Comparison of ENCODE assay signal across 31 mouse cellular contexts in the genomic region with DNA sequence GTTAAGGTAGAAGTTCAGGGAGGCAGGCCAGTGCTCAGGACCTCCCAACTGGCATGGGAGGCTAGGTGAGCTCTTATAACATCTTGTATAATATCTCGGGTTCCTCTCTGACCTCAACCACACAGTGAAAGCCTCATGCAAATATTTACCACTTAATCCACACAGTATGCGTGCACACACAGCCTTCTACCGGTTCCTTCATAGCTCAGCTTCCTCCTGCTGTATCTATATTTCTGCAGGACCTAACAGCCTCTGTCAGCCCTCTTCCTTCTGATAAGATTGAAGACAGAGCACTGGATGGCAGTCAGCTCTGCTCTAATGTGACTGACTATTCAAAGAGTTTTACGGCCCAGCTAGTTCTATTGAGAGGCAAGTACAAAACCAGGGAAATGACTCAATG. TPM values are rescaled to one million over a fixed set of nuclear protein-coding genes. Genes with fewer than 3 reads are reported as not detected.
"Had no signal": no experiment of that assay in that cellular context is flagged by ENCODE, and none has a peak within 500 bp of the region (broad histone marks: within the 10 kb centered on the region; RNA-seq: fewer than 3 reads in every experiment).

No protein-coding gene starts in this region.

- DNase-seq: gastrocnemius, postnatal 14 days; gastrocnemius, postnatal 36 days; heart, adult 18-20 months; heart, postnatal 10 days; heart, postnatal 4 days; kidney, adult 18-20 months; kidney, adult 8-10 months; kidney, postnatal 10 days; kidney, postnatal 25 days; kidney, postnatal 4 days had no signal

- H3K27ac ChIP-seq: heart, embryonic 10.5 days; hindbrain, embryonic 10.5 days; hindbrain, embryonic 12.5 days; hindbrain, embryonic 14.5 days; intestine, embryonic 15.5 days; layer of hippocampus, adult 2 months; left cerebral cortex, adult 2 months; limb, embryonic 10.5 days; limb, embryonic 12.5 days; liver, embryonic 14.5 days had no signal

- ATAC-seq: hindbrain, embryonic 16.5 days; inflammation-experienced regulatory T-cells, adult 6 months; intestine, embryonic 15.5 days; intestine, postnatal 0 days had no signal

- H3K9ac ChIP-seq: heart, embryonic 12.5 days; hindbrain, embryonic 12.5 days; hindbrain, embryonic 14.5 days; intestine, embryonic 15.5 days; limb, embryonic 12.5 days; liver, embryonic 14.5 days had no signal

- H3K27me3 ChIP-seq: hindbrain, embryonic 12.5 days; intestine, embryonic 15.5 days had no signal

- H3K36me3 ChIP-seq: heart, embryonic 10.5 days; heart, embryonic 12.5 days; hindbrain, embryonic 10.5 days; hindbrain, embryonic 12.5 days; intestine, embryonic 15.5 days; limb, embryonic 10.5 days; limb, embryonic 12.5 days had no signal

- H3K4me2 ChIP-seq: heart, embryonic 12.5 days; hindbrain, embryonic 12.5 days; hindbrain, embryonic 14.5 days; intestine, embryonic 15.5 days; limb, embryonic 12.5 days had no signal

- H3K4me3 ChIP-seq: heart, embryonic 10.5 days; heart, embryonic 12.5 days; hindbrain, embryonic 10.5 days; hindbrain, embryonic 12.5 days; intestine, embryonic 15.5 days; layer of hippocampus, adult 2 months; left cerebral cortex, adult 2 months; limb, embryonic 10.5 days; limb, embryonic 12.5 days had no signal

- H3K4me1 ChIP-seq: heart, embryonic 10.5 days; heart, embryonic 12.5 days; hindbrain, embryonic 10.5 days; hindbrain, embryonic 12.5 days; intestine, embryonic 15.5 days; limb, embryonic 10.5 days; limb, embryonic 12.5 days had no signal

- H3K9me3 ChIP-seq: heart, embryonic 10.5 days; heart, embryonic 12.5 days; hindbrain, embryonic 10.5 days; hindbrain, embryonic 12.5 days; intestine, embryonic 15.5 days; limb, embryonic 10.5 days; limb, embryonic 12.5 days had no signal

RNA-seq across cellular contexts. Expression of a gene that starts 30.0 kb away (rescaled TPM):
- total RNA-seq: gastrocnemius, adult 18-20 months; gastrocnemius, adult 8-10 months; gastrocnemius, postnatal 14 days; heart, postnatal 10 days; layer of hippocampus, adult 2 months; layer of hippocampus, postnatal 10 days; layer of hippocampus, postnatal 25 days; left cerebral cortex, adult 2 months; left cerebral cortex, postnatal 14 days; left cerebral cortex, postnatal 36 days had no signal
- polyA plus RNA-seq: heart, embryonic 10.5 days; heart, embryonic 12.5 days; heart, embryonic 14.5 days; hindbrain, embryonic 10.5 days; hindbrain, embryonic 12.5 days; limb, embryonic 10.5 days; limb, embryonic 12.5 days had no signal
